Mouse (Mus musculus) small intestine, adult 2 months (tissue): ENCODE data around the gene Gpatch2. TPM values are rescaled to one million over a fixed set of nuclear protein-coding genes. Genes with fewer than 3 reads are reported as not detected.

Experiments used
- H3K27ac ChIP-seq: fragments of 200-500 bp; 2 replicates; pipeline ENCODE4 v1.5.1; 2012; ENCODE audit warnings: low read depth, low read length, control low read depth, inconsistent platforms; ENCODE audit not compliant: insufficient read depth
- H3K27me3 ChIP-seq: fragments of 200-500 bp; 2 replicates; pipeline ENCODE4 v1.6.1; 2012; ENCODE audit warnings: mild to moderate bottlenecking, moderate library complexity, low read length, inconsistent platforms; ENCODE audit not compliant: control insufficient read depth, insufficient read depth
- H3K36me3 ChIP-seq: fragments of 200-500 bp; 2 replicates; pipeline ENCODE4 v1.6.1; 2012; ENCODE audit warnings: mild to moderate bottlenecking, low read length, control low read depth, inconsistent platforms; ENCODE audit not compliant: control insufficient read depth, insufficient read depth
- H3K4me1 ChIP-seq: fragments of 200-500 bp; 2 replicates; pipeline ENCODE4 v1.6.1; 2012; ENCODE audit warnings: low read length, inconsistent platforms, mixed read lengths; ENCODE audit not compliant: control insufficient read depth, insufficient read depth, insufficient read length
- H3K4me3 ChIP-seq: fragments of 200-500 bp; 2 replicates; pipeline ENCODE4 v1.5.1; 2012; ENCODE audit warnings: low read depth, mild to moderate bottlenecking, control low read depth, inconsistent platforms, low read length, moderate library complexity
- CTCF ChIP-seq: fragments of 200-500 bp; IDR thresholded peaks from 2 replicates; pipeline ENCODE4 v1.5.1; 2012; ENCODE audit warnings: low read depth, mild to moderate bottlenecking, control low read depth, inconsistent platforms, low read length, moderate library complexity, mixed read lengths; ENCODE audit not compliant: insufficient replicate concordance, insufficient read length; ENCODE audit errors: extremely low read depth
- POLR2A ChIP-seq: fragments of 200-500 bp; IDR thresholded peaks from 2 replicates; pipeline ENCODE4 v1.6.1; 2012; ENCODE audit warnings: low read depth, mild to moderate bottlenecking, control low read depth, inconsistent platforms, low read length, moderate library complexity
- WGBS: fragments of 180-500 bp; shearing (Covaris S2); methylation state at CpG from one replicate; pipeline ENCODE4 v1.1.7; 2018; 5-methylcytosine and 5-hydroxymethylcytosine counted together
- polyA plus RNA-seq: library from polyadenylated mRNA; depleted of rRNA; stranded (reverse); fragments of >200 nt; gene quantifications from 2 replicates; pipeline ENCODE4 v1.2.3, GENCODE M21; 2012

Gpatch2 gene
- polyA plus RNA-seq, 1 experiment, result 6.7 TPM

GRCm38 (mm10) chr1:187210736-187211135, 4.6 kb upstream of the Gpatch2 start:
- H3K27ac ChIP-seq, result no peak overlapping the region

GRCm38 (mm10) chr1:187216620-187217410, 1.5 kb downstream of the Gpatch2 start:
- H3K36me3 ChIP-seq, result no peaks in the 10 kb centered on the region
- H3K27me3 ChIP-seq, result no peaks in the 10 kb centered on the region
- H3K27ac ChIP-seq, result no peak overlapping the region
- no peak for TF ChIP-seq CTCF
- no peak for TF ChIP-seq POLR2A
- WGBS, result 86% methylated on average over 9 of the region's 9 CpGs
- peaks cover 6% of the 10 kb centered on the region; the same call in 1 of the 2 replicates for H3K4me1 ChIP-seq
- H3K4me3 ChIP-seq, result no peak overlapping the region

More at GRCm38 (mm10) chr1:187210736-187211135, 4.6 kb upstream of the Gpatch2 start:
- Histone ChIP-seq H3K27me3 (no peaks in the 10 kb centered on the region), H3K4me3 (no peak overlapping the region), H3K36me3 (no peaks in the 10 kb centered on the region), H3K4me1 (no peaks in the 10 kb centered on the region; the same call in 1 of the 2 replicates)
- WGBS, result 35% methylated on average over 4 of the region's 4 CpGs
- TF ChIP-seq CTCF (no peak), POLR2A (no peak)

DNA sequence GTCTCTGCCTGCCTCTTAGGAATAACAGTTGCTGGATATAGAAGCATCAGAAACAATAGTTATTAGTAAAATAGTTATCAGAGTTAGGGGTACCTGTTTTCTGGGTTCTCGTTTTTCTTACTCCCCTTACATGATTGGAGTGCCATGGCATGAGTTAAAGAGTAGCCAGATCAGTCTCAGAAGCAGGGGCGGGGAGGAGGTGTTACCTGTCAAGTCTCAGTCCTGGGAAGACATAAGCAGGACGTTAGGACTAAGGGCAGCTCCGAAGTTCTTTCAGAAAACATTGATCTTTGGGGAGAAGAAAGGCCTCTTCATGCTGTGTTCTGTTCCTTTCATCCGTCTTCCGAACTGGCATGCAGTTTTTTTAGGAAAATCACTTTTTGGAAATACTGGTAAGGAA, 5.4 kb downstream of the Gpatch2 start:
- 0 out of 2 replicates have a peak overlapping the region, but pooled peaks have one; percentile 0 for H3K27ac ChIP-seq

DNA sequence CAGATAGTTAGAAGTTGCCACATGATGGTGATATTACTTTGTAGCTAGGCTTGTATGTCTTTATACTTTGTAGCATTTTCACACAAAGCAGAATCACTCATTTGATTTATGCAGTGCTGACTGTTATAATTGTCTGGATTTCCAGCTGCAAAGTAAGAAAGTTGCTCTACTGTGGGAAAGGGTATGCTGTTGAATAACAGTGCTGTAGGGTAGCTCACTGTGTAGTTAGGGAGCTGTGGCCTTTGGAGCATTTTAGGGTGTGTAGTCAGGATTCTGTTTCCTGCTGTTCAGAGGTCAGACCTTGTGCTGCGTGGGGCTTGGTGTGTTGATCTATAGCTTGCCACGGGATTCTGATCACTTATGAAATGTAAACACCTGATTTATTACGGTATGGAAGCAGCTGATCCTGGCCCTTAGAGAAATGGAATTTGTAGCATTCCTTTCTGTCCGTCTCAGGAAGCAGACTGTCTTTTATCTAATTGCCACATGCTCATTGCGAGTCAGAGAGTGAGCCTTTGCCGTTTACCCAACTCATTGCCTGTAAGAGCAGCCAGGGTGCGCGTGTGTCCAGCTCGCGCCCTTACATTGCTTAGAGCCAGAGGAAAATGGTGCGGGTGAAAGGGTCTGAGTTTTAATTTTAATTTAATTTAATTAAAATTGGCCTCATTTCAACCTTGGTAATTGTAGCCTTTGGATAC, 11.2 kb downstream of the Gpatch2 start:
- Histone ChIP-seq H3K27me3 (no peaks in the 10 kb centered on the region), H3K36me3 (peaks cover 10% of the 10 kb centered on the region), H3K4me3 (peak overlapping the region; percentile 14; the same call in 1 of the 2 replicates), H3K27ac (peak overlapping the region; percentile 80), H3K4me1 (peaks cover 22% of the 10 kb centered on the region)
- TF ChIP-seq POLR2A (no peak), CTCF (no peak)
- WGBS, result 22% methylated on average over 11 of the region's 11 CpGs

More for the DNA sequence above, 5.4 kb downstream of the Gpatch2 start:
- Histone ChIP-seq H3K27me3 (no peaks in the 10 kb centered on the region), H3K4me3 (no peak overlapping the region), H3K4me1 (peaks cover 10% of the 10 kb centered on the region), H3K36me3 (peaks cover 5% of the 10 kb centered on the region)
- TF ChIP-seq CTCF (no peak), POLR2A (no peak)
- 44% methylated on average over 6 of the region's 6 CpGs for WGBS

DNA sequence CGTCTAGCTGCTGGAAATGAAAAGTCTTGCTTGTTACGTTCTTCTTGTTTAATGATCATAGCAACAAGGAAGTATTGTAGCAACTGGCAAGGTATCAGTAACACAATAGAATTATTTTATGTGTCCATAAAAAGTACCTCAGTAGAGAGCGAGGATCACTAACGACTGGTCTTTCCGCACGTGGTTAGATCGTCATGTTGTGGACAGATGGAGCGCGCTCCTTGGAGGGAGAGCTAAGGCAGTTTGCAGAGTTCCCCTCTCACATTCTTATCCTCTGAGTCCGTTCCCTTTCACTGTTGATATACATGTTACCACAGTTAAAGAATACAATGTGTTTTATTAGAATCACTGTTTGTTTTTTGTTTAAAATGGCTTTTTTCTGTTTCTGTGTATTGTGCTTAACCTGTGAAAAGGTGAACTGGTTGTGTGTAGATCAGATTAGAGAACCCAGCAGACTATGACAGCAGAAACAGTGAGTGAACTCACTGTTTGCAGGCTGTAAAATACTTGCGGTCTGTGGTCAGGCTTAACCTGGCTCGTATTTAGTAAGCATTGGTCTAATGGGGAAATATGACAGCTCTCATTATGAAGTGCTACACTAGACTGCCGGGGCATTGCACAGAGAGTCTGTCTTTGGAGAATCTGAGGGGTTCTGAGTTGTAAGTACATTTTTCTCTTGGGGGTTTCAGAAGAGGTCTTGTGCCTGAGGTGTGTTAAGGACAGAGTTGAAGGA, 13.3 kb downstream of the Gpatch2 start:
- Histone ChIP-seq H3K36me3 (peaks cover 20% of the 10 kb centered on the region), H3K4me3 (no peak overlapping the region), H3K27ac (peak overlapping the region; percentile 34; the same call in 1 of the 2 replicates), H3K4me1 (peaks cover 22% of the 10 kb centered on the region), H3K27me3 (no peaks in the 10 kb centered on the region)
- 16% methylated on average over 13 of the region's 13 CpGs for WGBS
- no peak for TF ChIP-seq CTCF
- TF ChIP-seq POLR2A, result no peak

- Histone ChIP-seq H3K27me3 (no peaks in the 10 kb centered on the region), H3K36me3 (peaks cover 22% of the 10 kb centered on the region), H3K4me1 (peaks cover 22% of the 10 kb centered on the region), H3K27ac (no peak overlapping the region), H3K4me3 (no peak overlapping the region)
- no peak for TF ChIP-seq POLR2A
- no peak for TF ChIP-seq CTCF
- 89% methylated on average over 5 of the region's 5 CpGs for WGBS
Observed at GRCm38 (mm10) chr1:187230255-187230654, 14.9 kb downstream of the Gpatch2 start.
